Mouse (Mus musculus): ENCODE data around the gene Pdia6. TPM values are rescaled to one million over a fixed set of nuclear protein-coding genes. Genes with fewer than 3 reads are reported as not detected.

Gene Pdia6
- polyA plus RNA-seq, 1 experiment from 2014 or later, result 649 TPM

DNA sequence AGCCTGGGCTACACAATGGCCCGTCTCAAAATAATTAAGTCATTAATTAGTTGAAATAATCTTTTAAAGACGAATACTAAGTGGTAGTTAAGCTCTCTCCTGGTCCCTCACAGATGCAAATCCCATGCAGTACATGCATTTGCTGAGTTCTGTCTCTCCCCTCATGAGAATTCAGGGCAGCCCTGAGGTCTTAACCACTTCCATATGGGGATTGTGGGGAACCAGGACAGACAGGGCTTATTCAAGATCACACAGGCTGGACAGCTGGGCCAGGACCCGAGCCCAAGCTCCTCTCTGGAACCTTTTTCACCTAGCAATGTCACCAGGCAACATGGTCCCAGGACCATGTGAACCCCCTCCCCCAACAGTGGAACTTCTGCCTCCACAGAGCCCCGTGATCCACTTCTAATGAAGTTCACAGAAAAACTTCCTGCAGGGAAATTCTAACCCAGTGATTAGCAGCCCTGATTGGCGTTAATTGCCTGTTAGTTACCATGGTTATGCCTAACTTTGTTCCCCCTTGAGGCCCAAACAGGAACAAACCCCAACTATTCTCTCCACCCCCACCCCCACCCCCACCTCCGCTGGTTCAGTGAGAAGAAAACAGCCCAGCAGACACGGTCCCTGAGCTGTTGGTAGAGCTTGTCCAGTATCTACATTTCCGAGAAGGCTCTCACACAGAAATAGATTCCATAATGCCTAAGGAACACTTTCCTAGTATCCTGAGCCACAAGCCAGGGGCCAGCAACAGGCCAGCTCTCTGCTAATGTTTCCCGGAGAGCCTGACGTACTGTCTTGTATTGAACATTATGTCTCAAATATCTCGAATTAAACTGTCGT lies 27.5 kb upstream of the Pdia6 start:
- no peak overlapping the region for H3K4me3 ChIP-seq (replicated peaks)
- H3K27me3 ChIP-seq (replicated peaks), result no peaks in the 10 kb centered on the region
- H3K4me1 ChIP-seq, result no peaks in the 10 kb centered on the region
- H3K27ac ChIP-seq, result no peak overlapping the region
- 55% methylated on average over 12 of the region's 12 CpGs for WGBS
- H3K4me2 ChIP-seq, result no peak overlapping the region
- no peak for ATAC-seq (ENCODE audit: insufficient read depth, low FRiP score, low read depth)
- H3K9ac ChIP-seq, result no peak overlapping the region
- H3K9me3 ChIP-seq, result no peaks in the 10 kb centered on the region
- H3K36me3 ChIP-seq, result no peaks in the 10 kb centered on the region

DNA sequence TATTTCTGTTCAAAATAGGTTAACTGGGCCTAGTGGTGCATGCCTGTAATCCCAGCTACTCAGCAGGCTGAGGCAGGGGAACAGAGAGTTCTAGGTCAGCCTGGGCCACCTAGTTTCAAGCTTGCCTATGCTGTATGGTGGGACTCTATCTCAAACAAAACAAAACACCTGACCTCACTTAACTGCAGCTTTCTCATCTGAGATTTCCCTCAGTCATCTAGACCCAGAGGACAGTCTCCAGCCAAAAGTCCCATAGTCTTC lies 27.0 kb upstream of the Pdia6 start:
- Histone ChIP-seq H3K9me3 (no peaks in the 10 kb centered on the region), H3K27ac (no peak overlapping the region), H3K4me1 (no peaks in the 10 kb centered on the region), H3K9ac (no peak overlapping the region), H3K4me2 (no peak overlapping the region), H3K4me3 (replicated peaks) (no peak overlapping the region), H3K27me3 (replicated peaks) (no peaks in the 10 kb centered on the region), H3K36me3 (no peaks in the 10 kb centered on the region)
- ATAC-seq (ENCODE audit: insufficient read depth, low FRiP score, low read depth), result no peak

DNA sequence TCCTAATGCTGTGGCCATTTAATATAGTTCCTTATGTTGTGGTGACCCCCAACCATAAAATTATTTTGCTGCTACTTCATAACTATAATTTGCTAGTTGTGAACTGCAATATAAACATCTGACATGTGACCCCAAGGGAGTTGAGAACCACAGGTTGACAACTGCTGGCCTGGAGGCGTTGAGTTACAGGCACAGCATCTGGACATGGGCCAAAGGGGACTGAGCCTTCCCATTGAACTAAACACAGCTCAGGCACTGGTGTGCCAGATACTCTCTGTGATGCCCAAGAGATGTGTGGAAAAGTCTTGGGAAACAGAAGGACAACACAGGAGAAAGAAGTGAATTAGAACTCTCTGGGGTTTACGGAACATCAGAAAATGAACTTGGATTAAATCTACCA lies 25.3 kb upstream of the Pdia6 start:
- no peaks in the 10 kb centered on the region for H3K36me3 ChIP-seq
- H3K27me3 ChIP-seq (replicated peaks), result no peaks in the 10 kb centered on the region
- H3K27ac ChIP-seq, result no peak overlapping the region
- no peak overlapping the region for H3K4me3 ChIP-seq (replicated peaks)
- no peak overlapping the region for H3K9ac ChIP-seq
- 73% methylated on average over 2 of the region's 2 CpGs for WGBS
- no peaks in the 10 kb centered on the region for H3K9me3 ChIP-seq
- no peak for ATAC-seq (ENCODE audit: insufficient read depth, low FRiP score, low read depth)
- H3K4me1 ChIP-seq, result no peaks in the 10 kb centered on the region
- H3K4me2 ChIP-seq, result no peak overlapping the region

DNA sequence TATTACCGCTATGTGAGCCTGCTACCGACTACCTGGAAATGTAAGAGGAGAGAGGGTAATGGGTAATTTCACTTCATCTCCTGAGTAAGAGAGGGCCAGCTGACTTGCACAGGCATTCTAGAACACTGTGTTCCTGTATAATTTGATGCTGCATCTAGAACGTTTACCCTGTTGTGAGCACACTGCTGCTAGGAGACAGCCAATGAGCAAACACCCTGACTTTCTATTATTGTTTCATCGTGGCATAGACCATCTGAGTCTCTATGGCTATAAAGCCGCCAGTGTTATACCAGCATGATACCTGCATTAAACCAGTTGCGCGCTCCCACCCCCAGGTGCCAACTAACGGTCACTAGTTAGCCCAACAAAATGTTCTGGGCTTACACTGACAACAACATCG lies 24.7 kb upstream of the Pdia6 start:
- WGBS, result 94% methylated on average over 9 of the region's 9 CpGs
- Histone ChIP-seq H3K36me3 (no peaks in the 10 kb centered on the region), H3K9ac (no peak overlapping the region), H3K27ac (no peak overlapping the region), H3K4me3 (replicated peaks) (no peak overlapping the region), H3K9me3 (no peaks in the 10 kb centered on the region), H3K27me3 (replicated peaks) (no peaks in the 10 kb centered on the region), H3K4me1 (no peaks in the 10 kb centered on the region), H3K4me2 (no peak overlapping the region)
- no peak for ATAC-seq (ENCODE audit: insufficient read depth, low FRiP score, low read depth)

DNA sequence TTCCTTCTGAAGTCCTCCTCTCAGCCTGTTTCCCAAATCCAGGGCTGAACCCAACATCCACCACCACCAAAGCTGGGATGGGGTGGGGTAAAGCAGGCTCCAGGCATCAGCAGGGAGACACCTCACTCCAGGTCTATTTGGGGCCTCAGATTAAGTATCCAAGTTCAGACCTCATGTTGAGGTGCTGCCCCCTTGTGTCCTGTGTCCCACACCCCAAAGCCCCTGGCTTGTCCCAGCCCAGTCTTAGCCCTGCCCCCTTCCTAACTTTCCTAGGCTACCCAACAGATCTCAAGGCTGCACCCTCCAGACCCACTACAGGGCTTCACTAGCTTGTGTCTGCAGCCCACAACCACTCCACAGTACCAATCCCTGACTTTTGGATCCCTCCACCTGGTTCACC lies 24.3 kb upstream of the Pdia6 start:
- Histone ChIP-seq H3K9ac (no peak overlapping the region), H3K4me1 (no peaks in the 10 kb centered on the region), H3K27ac (no peak overlapping the region), H3K4me3 (replicated peaks) (no peak overlapping the region), H3K9me3 (no peaks in the 10 kb centered on the region), H3K36me3 (no peaks in the 10 kb centered on the region), H3K4me2 (no peak overlapping the region), H3K27me3 (replicated peaks) (no peaks in the 10 kb centered on the region)
- no peak for ATAC-seq (ENCODE audit: insufficient read depth, low FRiP score, low read depth)

DNA sequence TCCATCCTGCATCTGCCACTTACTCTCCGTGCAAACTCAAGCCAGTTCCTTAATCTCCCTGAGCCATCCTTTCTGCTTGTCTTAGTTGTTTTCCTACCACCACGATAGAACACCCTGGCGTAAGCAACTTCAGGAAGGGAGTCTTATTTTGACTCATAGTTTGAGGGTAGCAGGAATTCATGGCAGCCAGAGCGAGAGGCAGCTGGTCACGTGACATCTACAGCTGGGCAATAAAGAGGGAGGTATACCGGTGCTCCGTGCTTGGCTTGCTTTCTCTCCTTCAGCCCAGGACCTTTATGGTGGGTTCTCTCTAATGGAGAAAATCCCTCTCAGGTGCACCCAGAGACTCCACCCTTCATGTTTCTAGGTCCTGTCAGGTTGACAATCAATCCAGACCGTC lies 15.4 kb upstream of the Pdia6 start:
- Histone ChIP-seq H3K36me3 (no peaks in the 10 kb centered on the region), H3K4me1 (no peaks in the 10 kb centered on the region), H3K9ac (no peak overlapping the region), H3K27me3 (replicated peaks) (no peaks in the 10 kb centered on the region), H3K4me2 (no peak overlapping the region), H3K27ac (no peak overlapping the region), H3K9me3 (no peaks in the 10 kb centered on the region), H3K4me3 (replicated peaks) (no peak overlapping the region)
- ATAC-seq (ENCODE audit: insufficient read depth, low FRiP score, low read depth), result no peak
- WGBS, result 70% methylated on average over 8 of the region's 8 CpGs

DNA sequence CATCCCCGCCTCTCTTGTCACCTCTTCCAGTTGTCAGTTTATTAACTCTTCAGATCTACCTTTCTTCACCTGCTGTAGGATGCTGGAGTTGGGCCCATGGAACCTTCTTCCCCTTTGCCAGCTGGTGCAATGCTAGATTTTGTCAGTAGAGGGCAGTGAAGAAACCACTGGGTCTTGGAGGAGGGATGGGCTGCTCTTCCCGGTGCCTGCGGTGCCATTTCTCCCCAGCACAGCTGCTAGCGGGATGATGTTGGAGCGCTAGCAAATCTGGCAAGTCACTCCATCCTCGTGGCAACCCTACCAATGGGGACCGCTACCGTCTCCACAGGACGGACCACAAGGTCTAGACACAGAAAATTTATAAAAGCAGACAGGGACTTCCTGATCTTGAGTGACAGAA lies 13.3 kb upstream of the Pdia6 start:
- WGBS, result 8% methylated on average over 9 of the region's 9 CpGs
- H3K27ac ChIP-seq, result no peak overlapping the region
- H3K4me3 ChIP-seq (replicated peaks), result no peak overlapping the region
- no peak for ATAC-seq (ENCODE audit: insufficient read depth, low FRiP score, low read depth)
- H3K9ac ChIP-seq, result no peak overlapping the region
- H3K4me1 ChIP-seq, result no peaks in the 10 kb centered on the region
- no peaks in the 10 kb centered on the region for H3K36me3 ChIP-seq
- H3K9me3 ChIP-seq, result no peaks in the 10 kb centered on the region
- H3K27me3 ChIP-seq (replicated peaks), result no peaks in the 10 kb centered on the region
- H3K4me2 ChIP-seq, result peak overlapping the region; percentile 29; the same call in 1 of the 2 replicates

DNA sequence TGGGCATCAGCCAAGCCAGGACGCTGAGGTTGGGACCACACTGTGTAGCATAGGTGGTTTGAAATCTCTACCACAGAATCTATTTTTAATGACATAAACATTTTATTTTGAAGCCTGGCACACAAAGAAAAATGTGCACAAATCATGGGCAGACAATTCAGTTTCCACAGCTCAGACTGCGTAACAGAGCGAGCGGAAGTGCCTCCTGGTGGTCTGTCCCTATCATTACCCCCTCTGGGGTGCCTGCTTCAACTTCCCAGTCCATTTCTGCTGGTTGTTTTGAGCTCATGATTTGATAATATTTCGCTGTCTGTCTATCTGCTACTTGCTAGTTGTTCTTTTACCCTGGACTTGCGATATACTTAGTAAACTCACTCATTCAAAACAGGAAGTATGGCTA lies 10.7 kb upstream of the Pdia6 start:
- Histone ChIP-seq H3K4me2 (no peak overlapping the region), H3K27ac (no peak overlapping the region), H3K9ac (no peak overlapping the region), H3K9me3 (no peaks in the 10 kb centered on the region), H3K4me1 (no peaks in the 10 kb centered on the region), H3K27me3 (replicated peaks) (no peaks in the 10 kb centered on the region), H3K36me3 (no peaks in the 10 kb centered on the region), H3K4me3 (replicated peaks) (no peak overlapping the region)
- ATAC-seq (ENCODE audit: insufficient read depth, low FRiP score, low read depth), result no peak
- 84% methylated on average over 6 of the region's 6 CpGs for WGBS

DNA sequence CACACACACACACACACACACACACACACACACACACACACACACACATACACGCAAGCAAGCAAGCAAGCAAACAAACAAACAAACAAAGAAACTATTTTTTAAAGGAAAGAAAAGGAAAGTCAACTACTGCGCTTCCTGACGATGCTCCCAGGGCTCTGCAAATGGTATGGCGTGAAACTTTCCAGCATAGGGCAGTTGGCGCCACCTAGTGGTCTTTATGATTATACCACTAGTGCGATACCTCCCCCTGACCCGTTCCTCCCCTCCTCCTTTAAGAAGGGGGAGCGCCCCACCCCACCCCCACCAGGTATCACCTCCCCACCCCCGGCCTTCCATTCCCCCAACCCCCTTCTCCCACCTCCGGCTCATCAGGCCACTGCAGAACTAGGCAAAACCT lies 9.4 kb upstream of the Pdia6 start:
- 0 out of 2 replicates have a peak, but pooled peaks have one; percentile 54 for ATAC-seq (ENCODE audit: insufficient read depth, low FRiP score, low read depth)
- no peaks in the 10 kb centered on the region for H3K9me3 ChIP-seq

DNA sequence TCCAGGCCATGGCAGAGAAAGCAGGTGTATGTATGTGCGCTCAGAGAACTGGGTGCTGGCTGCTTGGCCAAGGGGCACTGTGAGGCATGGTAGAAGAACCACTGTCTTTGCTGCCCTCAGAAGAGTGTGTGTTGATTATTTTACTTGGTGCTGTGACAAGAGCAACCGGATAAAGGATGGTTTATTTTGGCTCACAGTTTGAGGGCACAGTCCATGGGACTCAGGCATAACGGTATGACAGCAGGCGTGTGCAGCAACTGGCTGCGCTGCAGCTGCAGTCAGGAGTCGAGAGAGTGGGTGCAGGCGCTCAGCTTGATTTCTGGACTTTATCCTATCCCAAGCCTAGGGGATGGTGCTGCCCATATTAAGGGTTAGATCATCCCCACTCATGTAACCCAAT lies 7.9 kb upstream of the Pdia6 start:
- Histone ChIP-seq H3K27ac (no peak overlapping the region), H3K4me1 (no peaks in the 10 kb centered on the region), H3K27me3 (replicated peaks) (no peaks in the 10 kb centered on the region), H3K36me3 (no peaks in the 10 kb centered on the region), H3K4me2 (no peak overlapping the region), H3K9me3 (no peaks in the 10 kb centered on the region), H3K4me3 (replicated peaks) (no peak overlapping the region), H3K9ac (no peak overlapping the region)
- 86% methylated on average over 7 of the region's 7 CpGs for WGBS
- ATAC-seq (ENCODE audit: insufficient read depth, low FRiP score, low read depth), result no peak

More for the DNA sequence above, 9.4 kb upstream of the Pdia6 start:
- WGBS, result 5% methylated on average over 10 of the region's 10 CpGs
- Histone ChIP-seq H3K27me3 (replicated peaks) (no peaks in the 10 kb centered on the region), H3K4me2 (no peak overlapping the region), H3K27ac (no peak overlapping the region), H3K36me3 (no peaks in the 10 kb centered on the region), H3K4me1 (no peaks in the 10 kb centered on the region), H3K9ac (no peak overlapping the region), H3K4me3 (replicated peaks) (no peak overlapping the region)

DNA sequence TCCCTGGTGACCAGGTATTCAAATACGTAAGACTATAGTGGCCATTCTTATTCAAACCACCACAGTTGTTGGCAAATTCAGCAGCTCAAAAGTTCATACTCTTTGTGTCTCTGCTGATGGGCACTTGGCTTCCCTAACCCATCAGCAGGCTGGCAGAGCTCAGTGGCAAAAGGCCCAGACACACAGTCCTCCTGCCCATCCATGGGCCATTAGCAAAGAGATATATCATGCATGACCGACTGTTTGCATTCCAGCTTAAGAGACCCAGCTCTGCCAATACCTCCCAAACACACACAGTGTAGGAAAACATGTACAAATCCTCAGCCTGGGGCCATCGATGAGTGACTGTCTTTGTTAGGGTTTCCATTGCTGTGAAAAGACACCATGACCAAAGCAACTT lies 5.3 kb upstream of the Pdia6 start:
- Histone ChIP-seq H3K4me3 (replicated peaks) (no peak overlapping the region), H3K9me3 (no peaks in the 10 kb centered on the region), H3K27me3 (replicated peaks) (no peaks in the 10 kb centered on the region), H3K4me1 (no peaks in the 10 kb centered on the region), H3K9ac (no peak overlapping the region), H3K27ac (no peak overlapping the region), H3K4me2 (no peak overlapping the region), H3K36me3 (no peaks in the 10 kb centered on the region)
- WGBS, result 88% methylated on average over 3 of the region's 3 CpGs
- ATAC-seq (ENCODE audit: insufficient read depth, low FRiP score, low read depth), result no peak

DNA sequence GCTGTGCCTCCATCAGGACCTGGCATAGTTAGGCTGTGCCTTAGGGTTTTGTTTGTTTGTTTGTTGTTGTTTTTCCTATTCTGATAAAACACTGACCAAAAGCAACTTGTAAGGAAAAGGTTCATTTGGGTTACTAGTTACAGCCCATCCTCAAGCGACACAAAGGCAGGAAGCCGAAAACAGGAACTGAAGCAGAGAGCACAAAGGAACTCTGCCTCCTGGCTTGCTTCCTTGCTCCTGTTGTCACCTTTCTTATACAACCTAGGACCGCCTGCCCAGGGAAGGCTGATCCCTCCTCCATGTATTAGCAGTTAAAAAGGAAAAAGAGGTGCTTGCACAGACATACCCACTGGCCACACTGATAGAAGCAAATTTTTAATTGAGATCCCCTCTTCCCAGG lies 2.5 kb upstream of the Pdia6 start:
- Histone ChIP-seq H3K4me1 (peaks cover 14% of the 10 kb centered on the region; the same call in 1 of the 2 replicates), H3K9me3 (no peaks in the 10 kb centered on the region), H3K36me3 (no peaks in the 10 kb centered on the region), H3K4me3 (replicated peaks) (no peak overlapping the region), H3K27me3 (replicated peaks) (no peaks in the 10 kb centered on the region), H3K9ac (no peak overlapping the region), H3K4me2 (no peak overlapping the region), H3K27ac (no peak overlapping the region)
- no peak for ATAC-seq (ENCODE audit: insufficient read depth, low FRiP score, low read depth)
- 79% methylated on average over 3 of the region's 3 CpGs for WGBS

DNA sequence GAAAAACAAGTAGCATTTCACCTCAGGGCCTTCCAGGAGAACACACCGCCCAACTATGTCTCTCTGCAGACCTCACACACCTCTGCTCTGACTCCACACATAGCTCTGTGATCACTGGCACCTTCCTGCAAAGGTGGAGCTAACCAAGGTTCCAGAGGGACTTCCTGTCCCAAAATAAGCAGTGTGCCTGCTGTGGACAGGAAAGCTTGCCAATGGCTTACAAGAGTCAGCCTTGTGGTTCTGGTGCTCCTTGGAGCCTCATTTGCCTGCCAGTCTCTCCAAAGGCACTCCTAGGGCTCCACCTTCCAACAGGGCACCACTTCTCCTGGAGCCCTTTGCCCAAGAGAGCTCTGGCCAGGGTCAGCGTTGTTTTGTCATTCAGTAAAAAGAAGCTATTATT lies 1.5 kb upstream of the Pdia6 start:
- Histone ChIP-seq H3K27me3 (replicated peaks) (no peaks in the 10 kb centered on the region), H3K4me2 (no peak overlapping the region), H3K4me1 (peaks cover 15% of the 10 kb centered on the region; the same call in 1 of the 2 replicates), H3K9ac (no peak overlapping the region), H3K9me3 (no peaks in the 10 kb centered on the region), H3K4me3 (replicated peaks) (no peak overlapping the region), H3K36me3 (no peaks in the 10 kb centered on the region), H3K27ac (no peak overlapping the region)
- ATAC-seq (ENCODE audit: insufficient read depth, low FRiP score, low read depth), result no peak
- 77% methylated on average over 2 of the region's 2 CpGs for WGBS
